Mouse (Mus musculus): ENCODE results near the gene Ctdsp2. TPM values are rescaled to one million over a fixed set of nuclear protein-coding genes. Genes with fewer than 3 reads are reported as not detected.

Ctdsp2 gene
- polyA plus RNA-seq, 1 experiment from 2014 or later, result 34.5 TPM

DNA sequence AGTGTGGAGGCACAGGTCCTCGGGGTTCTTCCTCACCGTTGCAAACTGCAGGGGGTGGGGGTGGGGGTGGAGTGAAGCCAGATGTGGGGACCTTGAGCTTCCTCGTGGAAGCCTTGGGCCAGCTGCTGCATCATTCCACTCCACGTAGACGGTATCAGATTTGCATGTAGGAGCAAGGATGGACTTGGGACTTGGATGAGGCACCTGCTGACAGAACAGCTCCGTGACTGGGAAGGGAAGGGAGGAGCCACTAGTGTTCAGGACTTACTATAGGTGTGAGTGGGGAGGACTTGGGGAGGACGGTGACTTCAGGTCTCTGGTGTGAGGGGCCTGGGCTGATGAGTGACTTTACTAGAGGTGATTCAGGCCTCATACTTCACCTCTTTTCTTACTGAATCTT, 5.5 kb upstream of the Ctdsp2 start:
- Histone ChIP-seq H3K4me2 (ENCODE audit: low read length) (no peak overlapping the region), H3K27me3 (replicated peaks; ENCODE audit: control insufficient read depth, insufficient read depth, low read length) (no peaks in the 10 kb centered on the region), H3K4me3 (ENCODE audit: low read depth, low read length) (no peak overlapping the region), H3K36me3 (ENCODE audit: control insufficient read depth, insufficient read depth, low read length) (no peaks in the 10 kb centered on the region), H3K9ac (ENCODE audit: low read length) (no peak overlapping the region), H3K27ac (ENCODE audit: low read depth, low read length) (no peak overlapping the region), H3K9me3 (replicated peaks; ENCODE audit: control insufficient read depth, low read length) (no peaks in the 10 kb centered on the region), H3K4me1 (ENCODE audit: control insufficient read depth, insufficient read depth, low read length) (peaks cover 8% of the 10 kb centered on the region; the same call in 1 of the 2 replicates)
- 35% methylated on average over 7 of the region's 7 CpGs for WGBS
- DNase-seq (ENCODE audit: low spot score), result no peak
- no peak for ATAC-seq

DNA sequence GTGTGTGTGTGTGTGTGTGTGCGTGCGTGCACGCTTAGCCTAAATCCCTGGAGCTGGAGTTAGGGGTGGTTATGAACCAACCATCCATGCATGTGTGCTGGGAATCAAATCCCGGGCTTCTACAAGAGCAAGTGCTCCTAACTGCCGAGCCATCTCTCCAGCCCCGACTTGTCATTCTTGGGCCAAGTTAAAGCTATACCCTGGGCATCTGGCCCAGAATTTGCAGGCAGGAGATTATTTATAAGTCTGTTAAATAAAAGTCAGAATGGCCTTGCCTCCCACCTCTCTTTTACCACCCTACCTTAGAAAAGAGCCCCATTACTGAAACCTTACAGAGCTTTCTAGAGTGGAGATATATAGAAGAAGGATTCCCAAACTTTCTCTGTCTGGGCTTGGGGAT, 2.8 kb upstream of the Ctdsp2 start:
- no peaks in the 10 kb centered on the region for H3K9me3 ChIP-seq (replicated peaks; ENCODE audit: control insufficient read depth, low read length)
- H3K4me1 ChIP-seq (ENCODE audit: control insufficient read depth, insufficient read depth, low read length), result peaks cover 12% of the 10 kb centered on the region
- no peaks in the 10 kb centered on the region for H3K36me3 ChIP-seq (ENCODE audit: control insufficient read depth, insufficient read depth, low read length)
- H3K9ac ChIP-seq (ENCODE audit: low read length), result no peak overlapping the region
- DNase-seq (ENCODE audit: low spot score), result no peak
- WGBS, result 93% methylated on average over 6 of the region's 6 CpGs
- ATAC-seq, result no peak
- H3K4me3 ChIP-seq (ENCODE audit: low read depth, low read length), result no peak overlapping the region
- no peaks in the 10 kb centered on the region for H3K27me3 ChIP-seq (replicated peaks; ENCODE audit: control insufficient read depth, insufficient read depth, low read length)
- H3K4me2 ChIP-seq (ENCODE audit: low read length), result no peak overlapping the region
- no peak overlapping the region for H3K27ac ChIP-seq (ENCODE audit: low read depth, low read length)

DNA sequence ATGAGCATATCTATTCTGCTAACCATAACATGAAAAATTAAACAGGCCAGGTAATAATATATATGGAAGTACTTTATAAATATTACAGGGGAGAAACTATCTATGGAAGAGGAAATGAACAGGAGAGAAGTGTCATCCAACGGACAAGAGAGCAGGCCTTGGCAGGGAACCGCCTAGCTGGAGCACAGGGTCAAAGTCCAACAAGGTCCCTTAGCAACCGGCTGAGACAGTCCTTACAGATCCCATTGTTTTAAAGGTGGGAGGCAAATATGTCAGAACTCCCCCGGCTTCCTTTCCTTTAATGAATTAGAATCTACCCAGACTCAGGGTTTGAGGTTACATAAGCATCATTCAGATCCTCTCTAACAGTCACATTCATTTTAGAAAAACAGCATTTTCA, 1.4 kb upstream of the Ctdsp2 start:
- Histone ChIP-seq H3K36me3 (ENCODE audit: control insufficient read depth, insufficient read depth, low read length) (peaks cover under 1% of the 10 kb centered on the region; the same call in 1 of the 2 replicates), H3K4me3 (ENCODE audit: low read depth, low read length) (no peak overlapping the region), H3K4me2 (ENCODE audit: low read length) (no peak overlapping the region), H3K27ac (ENCODE audit: low read depth, low read length) (no peak overlapping the region), H3K4me1 (ENCODE audit: control insufficient read depth, insufficient read depth, low read length) (peaks cover 21% of the 10 kb centered on the region), H3K27me3 (replicated peaks; ENCODE audit: control insufficient read depth, insufficient read depth, low read length) (no peaks in the 10 kb centered on the region), H3K9ac (ENCODE audit: low read length) (no peak overlapping the region), H3K9me3 (replicated peaks; ENCODE audit: control insufficient read depth, low read length) (no peaks in the 10 kb centered on the region)
- DNase-seq (ENCODE audit: low spot score) (no peak), ATAC-seq (no peak)
- 67% methylated on average over 4 of the region's 4 CpGs for WGBS

DNA sequence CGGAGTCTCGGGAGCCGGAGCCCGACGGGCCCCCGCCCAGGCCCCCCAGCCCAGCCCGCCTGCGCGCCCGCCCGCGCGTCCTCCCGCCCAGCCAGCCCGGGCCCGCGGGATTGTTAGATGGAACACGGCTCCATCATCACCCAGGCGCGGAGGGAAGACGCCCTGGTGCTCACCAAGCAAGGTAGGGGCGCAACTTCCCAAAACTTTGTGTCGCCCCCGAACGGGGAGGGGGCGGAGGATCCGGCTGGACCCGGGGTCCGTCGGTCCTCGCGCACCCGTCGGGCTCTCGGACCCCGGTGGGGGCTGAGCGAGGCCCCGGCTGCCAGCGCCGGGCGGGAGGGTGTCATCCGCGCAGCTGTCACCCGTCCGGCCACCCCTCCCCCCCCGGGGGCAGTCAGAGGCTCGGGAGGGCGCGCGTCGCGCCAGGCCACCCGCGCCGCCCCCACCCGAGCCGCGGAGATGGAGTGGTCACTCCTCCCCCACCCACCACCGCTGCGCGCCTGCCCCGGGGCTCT, 661 bp downstream of the Ctdsp2 start:
- H3K4me2 ChIP-seq (ENCODE audit: low read length), result peak overlapping the region; percentile 91
- H3K36me3 ChIP-seq (ENCODE audit: control insufficient read depth, insufficient read depth, low read length), result peaks cover 5% of the 10 kb centered on the region
- peak overlapping the region; percentile 100 for H3K27ac ChIP-seq (ENCODE audit: low read depth, low read length)
- peaks cover 39% of the 10 kb centered on the region for H3K4me1 ChIP-seq (ENCODE audit: control insufficient read depth, insufficient read depth, low read length)
- no peaks in the 10 kb centered on the region for H3K9me3 ChIP-seq (replicated peaks; ENCODE audit: control insufficient read depth, low read length)
- peak overlapping the region; percentile 96 for H3K9ac ChIP-seq (ENCODE audit: low read length)
- peak overlapping the region; percentile 99 for H3K4me3 ChIP-seq (ENCODE audit: low read depth, low read length)
- WGBS, result 1% methylated on average over 50 of the region's 62 CpGs
- DNase-seq (ENCODE audit: low spot score), result no peak
- ATAC-seq, result 0 out of 2 replicates have a peak, but pooled peaks have one; percentile 0
- no peaks in the 10 kb centered on the region for H3K27me3 ChIP-seq (replicated peaks; ENCODE audit: control insufficient read depth, insufficient read depth, low read length)

DNA sequence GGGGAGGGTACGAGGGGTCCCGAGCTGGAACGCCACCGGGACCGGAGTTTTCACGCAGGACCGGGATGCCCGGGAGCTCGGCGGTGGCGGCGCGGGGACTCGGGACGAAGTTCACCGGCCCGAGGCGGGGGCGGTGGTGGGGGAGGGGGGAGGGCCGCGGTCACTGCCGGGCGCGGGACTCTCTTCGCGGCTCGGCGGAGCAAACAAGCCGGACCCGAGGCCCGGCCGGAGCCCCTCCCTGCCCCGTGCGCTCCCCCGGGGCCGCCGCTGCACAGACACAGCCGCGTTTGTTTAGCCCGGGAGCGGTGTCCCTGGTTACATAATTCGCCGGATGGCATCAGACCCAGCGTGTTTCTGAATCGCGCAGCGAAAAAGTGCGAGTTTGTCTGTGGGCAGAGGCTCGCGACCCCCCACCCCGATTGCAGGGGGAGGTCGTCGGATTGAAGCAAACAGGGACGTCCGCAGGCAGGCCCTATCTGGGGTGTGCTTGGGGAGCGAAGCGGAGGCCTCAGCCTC, 1.2 kb downstream of the Ctdsp2 start:
- Histone ChIP-seq H3K27ac (ENCODE audit: low read depth, low read length) (peak overlapping the region; percentile 100), H3K27me3 (replicated peaks; ENCODE audit: control insufficient read depth, insufficient read depth, low read length) (no peaks in the 10 kb centered on the region), H3K36me3 (ENCODE audit: control insufficient read depth, insufficient read depth, low read length) (peaks cover 5% of the 10 kb centered on the region), H3K9ac (ENCODE audit: low read length) (peak overlapping the region; percentile 96), H3K4me2 (ENCODE audit: low read length) (peak overlapping the region; percentile 91), H3K9me3 (replicated peaks; ENCODE audit: control insufficient read depth, low read length) (no peaks in the 10 kb centered on the region), H3K4me3 (ENCODE audit: low read depth, low read length) (peak overlapping the region; percentile 99), H3K4me1 (ENCODE audit: control insufficient read depth, insufficient read depth, low read length) (peaks cover 44% of the 10 kb centered on the region)
- WGBS, result under 1% methylated on average over 42 of the region's 57 CpGs
- ATAC-seq, result no peak
- peak; percentile 51 for DNase-seq (ENCODE audit: low spot score)

DNA sequence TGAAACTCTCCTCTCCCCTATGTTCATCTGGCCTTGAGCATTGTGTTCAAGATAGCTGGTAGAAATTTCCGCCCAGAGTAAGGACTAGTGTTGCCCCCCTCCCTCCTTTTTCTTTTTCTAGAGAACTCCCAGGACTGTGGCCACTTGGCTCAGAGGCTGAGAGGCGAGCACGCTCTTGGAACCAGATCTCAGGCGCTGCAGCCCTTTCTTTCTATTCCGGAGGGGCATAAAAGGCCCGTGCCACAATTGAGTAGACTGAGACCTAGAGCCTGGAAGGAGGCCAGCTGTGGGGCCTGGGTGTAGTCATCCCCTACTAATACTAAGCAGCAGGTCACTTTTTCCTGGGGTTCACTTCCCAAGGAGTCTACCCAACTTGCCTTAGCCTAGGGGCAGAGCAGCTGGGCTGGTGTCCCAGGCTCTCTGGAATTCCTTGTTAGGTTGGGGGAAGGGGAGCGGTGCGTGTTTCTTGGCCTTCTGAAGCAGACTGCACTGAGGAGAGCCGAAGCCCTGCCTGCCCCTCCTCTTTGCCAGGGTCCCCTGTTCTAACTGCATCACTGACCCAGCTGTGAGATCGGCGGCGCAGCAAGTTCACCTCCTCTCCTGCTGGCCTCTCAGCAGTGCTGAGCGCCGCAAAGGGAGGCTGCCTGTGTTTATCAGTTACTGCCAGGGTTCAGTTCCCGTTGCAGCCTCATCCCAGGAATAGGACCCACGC, 1.9 kb downstream of the Ctdsp2 start:
- DNase-seq (ENCODE audit: low spot score) (peak; percentile 88), ATAC-seq (peak; percentile 41)
- Histone ChIP-seq H3K9ac (ENCODE audit: low read length) (peak overlapping the region; percentile 96), H3K4me2 (ENCODE audit: low read length) (peak overlapping the region; percentile 91), H3K27ac (ENCODE audit: low read depth, low read length) (peak overlapping the region; percentile 100), H3K9me3 (replicated peaks; ENCODE audit: control insufficient read depth, low read length) (no peaks in the 10 kb centered on the region), H3K27me3 (replicated peaks; ENCODE audit: control insufficient read depth, insufficient read depth, low read length) (no peaks in the 10 kb centered on the region), H3K4me3 (ENCODE audit: low read depth, low read length) (peak overlapping the region; percentile 99), H3K4me1 (ENCODE audit: control insufficient read depth, insufficient read depth, low read length) (peaks cover 48% of the 10 kb centered on the region), H3K36me3 (ENCODE audit: control insufficient read depth, insufficient read depth, low read length) (peaks cover 5% of the 10 kb centered on the region)
- WGBS, result under 1% methylated on average over 16 of the region's 16 CpGs

DNA sequence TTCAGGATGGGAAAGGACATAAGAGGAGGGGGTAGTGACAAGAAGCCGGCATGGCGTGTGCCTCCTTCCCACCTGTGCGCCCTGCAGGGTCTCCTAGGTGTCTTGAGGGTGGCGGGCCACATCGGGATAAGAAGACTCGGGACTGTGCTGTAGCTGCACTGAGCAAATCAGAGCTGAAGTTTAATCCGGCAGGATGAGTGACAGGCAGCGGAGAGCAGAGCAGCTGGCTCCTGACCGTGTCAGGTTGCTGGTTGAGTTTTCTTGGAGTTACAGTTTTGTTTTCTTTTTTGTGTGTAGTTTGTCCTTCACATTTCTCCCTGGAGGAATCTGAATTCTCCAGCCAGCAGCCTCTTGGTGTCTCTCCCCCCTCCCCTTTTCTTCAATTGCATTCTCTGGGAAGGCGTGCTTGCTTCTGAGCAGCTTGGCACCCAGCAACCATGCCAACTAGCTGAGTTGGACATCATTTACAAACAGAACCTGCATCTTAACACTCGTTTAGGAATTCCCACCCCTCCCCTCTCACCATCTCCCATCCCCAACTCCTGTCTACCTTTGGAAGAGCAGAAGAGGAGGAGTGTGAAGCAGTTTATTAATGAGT, 2.5 kb downstream of the Ctdsp2 start:
- peak overlapping the region; percentile 100 for H3K27ac ChIP-seq (ENCODE audit: low read depth, low read length)
- peak overlapping the region; percentile 91 for H3K4me2 ChIP-seq (ENCODE audit: low read length)
- peak overlapping the region; percentile 99 for H3K4me3 ChIP-seq (ENCODE audit: low read depth, low read length)
- peak; percentile 64 for DNase-seq (ENCODE audit: low spot score)
- no peak for ATAC-seq
- no peaks in the 10 kb centered on the region for H3K27me3 ChIP-seq (replicated peaks; ENCODE audit: control insufficient read depth, insufficient read depth, low read length)
- 2% methylated on average over 11 of the region's 11 CpGs for WGBS
- peak overlapping the region; percentile 96 for H3K9ac ChIP-seq (ENCODE audit: low read length)
- peaks cover 5% of the 10 kb centered on the region for H3K36me3 ChIP-seq (ENCODE audit: control insufficient read depth, insufficient read depth, low read length)
- H3K9me3 ChIP-seq (replicated peaks; ENCODE audit: control insufficient read depth, low read length), result no peaks in the 10 kb centered on the region
- peaks cover 51% of the 10 kb centered on the region for H3K4me1 ChIP-seq (ENCODE audit: control insufficient read depth, insufficient read depth, low read length)

DNA sequence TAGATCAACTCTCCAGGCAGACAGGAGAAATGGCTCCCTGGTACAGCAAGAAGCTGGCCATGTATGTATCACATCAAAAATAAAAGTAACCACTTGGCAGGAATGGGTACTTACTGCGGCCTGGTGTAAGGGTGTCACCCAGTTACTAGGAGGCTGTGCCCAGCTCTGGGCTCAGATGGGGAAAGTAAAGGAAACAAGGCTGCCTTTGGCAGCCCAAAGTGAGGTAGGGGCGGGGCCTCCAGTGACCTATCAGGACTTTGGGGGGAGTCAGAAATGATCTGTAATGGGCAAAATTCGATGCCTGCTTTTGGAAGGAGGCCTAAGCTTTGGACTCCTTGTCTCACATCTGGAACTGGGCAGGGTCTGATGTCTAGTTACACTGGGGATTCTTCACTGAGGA, 3.2 kb downstream of the Ctdsp2 start:
- Histone ChIP-seq H3K9me3 (replicated peaks; ENCODE audit: control insufficient read depth, low read length) (no peaks in the 10 kb centered on the region), H3K36me3 (ENCODE audit: control insufficient read depth, insufficient read depth, low read length) (peaks cover 5% of the 10 kb centered on the region), H3K27me3 (replicated peaks; ENCODE audit: control insufficient read depth, insufficient read depth, low read length) (no peaks in the 10 kb centered on the region), H3K4me2 (ENCODE audit: low read length) (peak overlapping the region; percentile 91), H3K9ac (ENCODE audit: low read length) (no peak overlapping the region), H3K4me1 (ENCODE audit: control insufficient read depth, insufficient read depth, low read length) (peaks cover 59% of the 10 kb centered on the region), H3K4me3 (ENCODE audit: low read depth, low read length) (no peak overlapping the region), H3K27ac (ENCODE audit: low read depth, low read length) (no peak overlapping the region)
- 64% methylated on average over 3 of the region's 3 CpGs for WGBS
- ATAC-seq, result no peak
- DNase-seq (ENCODE audit: low spot score), result no peak
